Mouse (Mus musculus): Measurements from ENCODE around the gene Actn3. TPM values are rescaled to one million over a fixed set of nuclear protein-coding genes. Genes with fewer than 3 reads are reported as not detected.
A peak's percentile ranks its signal among the peaks of the same experiment; 100 is the strongest.

Actn3 gene
- polyA plus RNA-seq, 1 experiment from 2014 or later, result 3.5 TPM

DNA sequence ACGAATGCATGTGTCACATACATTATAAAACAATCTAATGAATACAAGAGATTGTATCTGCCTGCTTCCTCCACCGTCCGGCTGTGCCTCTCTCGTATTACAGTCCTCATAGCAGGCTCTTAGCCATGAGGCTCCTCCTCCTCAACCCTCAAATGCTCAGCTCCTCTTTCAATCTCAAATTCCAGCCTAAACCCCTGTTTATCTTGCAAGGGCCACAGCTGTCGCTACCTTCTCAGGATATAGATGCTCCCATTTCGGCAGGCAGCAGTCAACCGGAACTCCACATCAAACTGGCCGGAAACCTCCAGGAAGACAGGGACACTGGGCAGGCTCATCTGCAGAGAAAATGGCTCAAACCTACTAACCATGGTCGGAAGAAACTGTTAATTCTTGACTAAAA lies 21.3 kb upstream of the Actn3 start:
- no peaks in the 10 kb centered on the region for H3K4me1 ChIP-seq (ENCODE audit: control insufficient read depth, insufficient read depth, low read depth, low read length)
- no peak overlapping the region for H3K4me3 ChIP-seq (ENCODE audit: low read length)
- no peak for ATAC-seq
- no peak overlapping the region for H3K27ac ChIP-seq (ENCODE audit: low read depth, low read length)
- no peaks in the 10 kb centered on the region for H3K9me3 ChIP-seq (ENCODE audit: control insufficient read depth, low read length)
- no peak overlapping the region for H3K4me2 ChIP-seq (ENCODE audit: low read length)
- H3K36me3 ChIP-seq (ENCODE audit: control insufficient read depth, insufficient read depth, low read length), result peaks cover 14% of the 10 kb centered on the region
- WGBS, result 89% methylated on average over 9 of the region's 9 CpGs
- H3K27me3 ChIP-seq (replicated peaks; ENCODE audit: control insufficient read depth, insufficient read depth, low read length), result no peaks in the 10 kb centered on the region
- H3K9ac ChIP-seq (ENCODE audit: low read depth, low read length), result no peak overlapping the region

DNA sequence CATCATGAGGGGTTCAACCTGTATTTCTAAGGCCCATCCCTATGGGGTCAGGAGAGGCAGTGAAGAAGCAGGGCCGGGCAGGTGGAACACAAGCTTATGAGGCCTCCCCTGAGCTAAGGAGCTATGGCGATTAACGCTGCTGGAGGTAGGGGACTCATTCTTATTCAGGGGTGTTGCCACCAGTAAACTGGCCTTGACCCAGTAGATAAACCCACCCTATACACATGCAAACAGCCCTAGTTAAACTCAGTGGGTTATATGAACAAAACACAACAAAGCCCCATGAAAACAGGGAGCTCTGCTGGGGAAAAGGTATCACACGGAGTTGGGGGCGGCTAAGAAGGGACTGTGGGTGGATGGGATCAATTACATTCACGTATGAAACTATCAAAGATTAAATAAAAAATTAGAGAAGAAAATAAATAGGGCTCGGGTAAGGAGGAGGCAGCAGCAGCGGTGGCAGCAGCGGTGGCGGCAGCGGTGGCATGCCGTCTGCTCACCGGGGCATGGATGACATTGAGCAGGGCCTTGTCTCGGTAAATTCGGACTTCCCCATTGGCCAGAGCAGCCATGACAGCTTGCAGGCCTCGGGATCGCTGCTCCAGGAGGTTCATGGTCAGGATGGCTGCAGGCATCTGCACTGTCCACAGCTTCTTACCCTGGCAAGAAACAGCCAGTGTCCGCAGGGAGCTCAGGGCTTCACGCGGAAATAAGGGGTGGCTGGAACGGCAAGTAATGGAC lies 19.2 kb upstream of the Actn3 start:
- Histone ChIP-seq H3K4me2 (ENCODE audit: low read length) (no peak overlapping the region), H3K36me3 (ENCODE audit: control insufficient read depth, insufficient read depth, low read length) (peaks cover 12% of the 10 kb centered on the region), H3K27me3 (replicated peaks; ENCODE audit: control insufficient read depth, insufficient read depth, low read length) (no peaks in the 10 kb centered on the region), H3K9me3 (ENCODE audit: control insufficient read depth, low read length) (no peaks in the 10 kb centered on the region), H3K4me3 (ENCODE audit: low read length) (no peak overlapping the region), H3K4me1 (ENCODE audit: control insufficient read depth, insufficient read depth, low read depth, low read length) (no peaks in the 10 kb centered on the region), H3K27ac (ENCODE audit: low read depth, low read length) (no peak overlapping the region), H3K9ac (ENCODE audit: low read depth, low read length) (no peak overlapping the region)
- WGBS, result 56% methylated on average over 21 of the region's 21 CpGs
- ATAC-seq, result no peak

DNA sequence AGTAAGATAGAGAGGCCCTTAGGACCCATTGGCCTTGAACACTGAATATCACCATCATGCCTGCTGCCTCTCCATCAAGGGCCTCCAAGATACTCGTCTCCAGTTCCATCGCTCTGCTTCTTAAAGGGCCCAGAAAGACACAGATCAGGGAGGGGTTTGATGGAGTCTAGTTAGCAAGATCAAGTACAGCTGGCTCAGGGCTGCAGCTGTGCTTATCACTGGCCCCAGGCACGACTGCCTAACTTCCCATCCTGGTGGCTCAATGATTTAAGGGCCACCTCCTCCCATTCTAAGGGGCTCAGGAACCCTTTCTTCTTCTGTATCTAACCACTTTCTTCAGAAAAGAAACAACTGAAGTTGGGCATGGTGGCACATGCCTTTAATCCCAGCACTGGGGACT lies 14.1 kb upstream of the Actn3 start:
- Histone ChIP-seq H3K27ac (ENCODE audit: low read depth, low read length) (no peak overlapping the region), H3K4me2 (ENCODE audit: low read length) (no peak overlapping the region), H3K27me3 (replicated peaks; ENCODE audit: control insufficient read depth, insufficient read depth, low read length) (no peaks in the 10 kb centered on the region), H3K36me3 (ENCODE audit: control insufficient read depth, insufficient read depth, low read length) (peaks cover 11% of the 10 kb centered on the region), H3K9ac (ENCODE audit: low read depth, low read length) (no peak overlapping the region), H3K9me3 (ENCODE audit: control insufficient read depth, low read length) (no peaks in the 10 kb centered on the region), H3K4me1 (ENCODE audit: control insufficient read depth, insufficient read depth, low read depth, low read length) (no peaks in the 10 kb centered on the region), H3K4me3 (ENCODE audit: low read length) (no peak overlapping the region)
- no peak for ATAC-seq
- WGBS, result 84% methylated on average over 3 of the region's 3 CpGs

DNA sequence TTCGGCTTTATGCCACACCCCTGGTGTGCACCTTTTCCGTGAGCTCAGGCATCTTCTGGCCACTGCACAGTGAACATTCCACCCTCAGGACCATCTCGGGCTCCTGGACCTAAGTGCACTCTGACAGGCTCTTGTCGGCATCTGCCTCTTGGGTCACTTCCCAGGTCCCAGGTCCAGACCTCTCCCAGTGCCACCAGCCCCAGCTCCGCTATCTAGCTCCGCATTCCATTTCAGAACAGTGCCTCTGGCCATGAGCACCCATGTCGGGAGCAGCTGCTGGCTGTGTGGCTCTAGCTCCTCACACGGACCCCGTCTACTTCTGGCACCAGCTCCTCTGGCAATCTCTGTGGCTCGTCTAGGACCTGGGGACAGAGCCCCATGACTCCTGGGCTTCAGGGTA lies 12.1 kb upstream of the Actn3 start:
- Histone ChIP-seq H3K4me1 (ENCODE audit: control insufficient read depth, insufficient read depth, low read depth, low read length) (no peaks in the 10 kb centered on the region), H3K27ac (ENCODE audit: low read depth, low read length) (no peak overlapping the region), H3K4me2 (ENCODE audit: low read length) (no peak overlapping the region), H3K9ac (ENCODE audit: low read depth, low read length) (no peak overlapping the region), H3K27me3 (replicated peaks; ENCODE audit: control insufficient read depth, insufficient read depth, low read length) (no peaks in the 10 kb centered on the region), H3K36me3 (ENCODE audit: control insufficient read depth, insufficient read depth, low read length) (peaks cover 11% of the 10 kb centered on the region), H3K4me3 (ENCODE audit: low read length) (no peak overlapping the region), H3K9me3 (ENCODE audit: control insufficient read depth, low read length) (no peaks in the 10 kb centered on the region)
- 91% methylated on average over 10 of the region's 10 CpGs for WGBS
- no peak for ATAC-seq

DNA sequence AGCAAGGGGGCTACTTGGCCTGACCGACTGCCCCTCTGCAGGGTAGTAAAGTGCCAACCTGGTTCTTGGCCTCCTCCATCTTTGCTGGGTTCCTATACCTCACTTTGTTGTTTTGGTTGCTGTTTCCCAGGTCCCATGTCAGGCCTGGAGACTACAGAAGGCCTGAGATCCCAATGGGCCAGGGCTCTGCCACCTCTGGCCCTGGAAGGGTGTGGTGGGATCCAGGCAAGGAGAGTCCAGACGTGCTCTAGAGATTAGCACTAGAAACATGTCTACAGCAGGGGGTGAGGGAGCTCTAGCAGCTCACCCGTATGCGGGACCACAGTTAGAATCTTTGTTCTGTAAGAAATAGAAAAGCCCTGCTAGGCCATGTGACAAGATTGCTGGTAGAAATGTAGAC lies 6.3 kb upstream of the Actn3 start:
- H3K9ac ChIP-seq (ENCODE audit: low read depth, low read length), result no peak overlapping the region
- no peaks in the 10 kb centered on the region for H3K27me3 ChIP-seq (replicated peaks; ENCODE audit: control insufficient read depth, insufficient read depth, low read length)
- H3K36me3 ChIP-seq (ENCODE audit: control insufficient read depth, insufficient read depth, low read length), result no peaks in the 10 kb centered on the region
- ATAC-seq, result no peak
- no peak overlapping the region for H3K4me2 ChIP-seq (ENCODE audit: low read length)
- peaks cover 7% of the 10 kb centered on the region for H3K4me1 ChIP-seq (ENCODE audit: control insufficient read depth, insufficient read depth, low read depth, low read length)
- H3K4me3 ChIP-seq (ENCODE audit: low read length), result no peak overlapping the region
- WGBS, result 81% methylated on average over 4 of the region's 4 CpGs
- no peaks in the 10 kb centered on the region for H3K9me3 ChIP-seq (ENCODE audit: control insufficient read depth, low read length)
- H3K27ac ChIP-seq (ENCODE audit: low read depth, low read length), result no peak overlapping the region

DNA sequence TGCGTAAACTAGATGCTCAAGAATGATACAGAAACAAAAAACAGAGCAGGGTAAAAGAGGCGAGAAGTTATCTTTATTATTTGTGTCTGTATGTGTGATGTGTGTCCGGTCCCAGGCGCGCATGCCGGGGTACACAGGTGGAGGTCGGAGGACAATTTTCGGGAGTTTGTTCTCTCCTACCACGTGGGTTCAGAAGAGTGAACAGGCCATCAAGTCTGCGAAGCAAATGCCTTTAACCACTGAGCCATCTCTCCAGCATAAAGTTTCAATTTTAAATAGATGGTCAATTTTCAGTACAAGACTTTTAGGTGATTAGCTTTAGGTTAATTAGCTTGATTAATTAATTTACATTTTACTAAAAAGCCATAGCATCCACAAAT lies 1.6 kb upstream of the Actn3 start:
- peak overlapping the region; percentile 88 for H3K4me2 ChIP-seq (ENCODE audit: low read length)
- peaks cover 15% of the 10 kb centered on the region for H3K4me1 ChIP-seq (ENCODE audit: control insufficient read depth, insufficient read depth, low read depth, low read length)
- no peak for ATAC-seq
- no peaks in the 10 kb centered on the region for H3K9me3 ChIP-seq (ENCODE audit: control insufficient read depth, low read length)
- peak overlapping the region; percentile 96 for H3K4me3 ChIP-seq (ENCODE audit: low read length)
- no peaks in the 10 kb centered on the region for H3K36me3 ChIP-seq (ENCODE audit: control insufficient read depth, insufficient read depth, low read length)
- H3K27ac ChIP-seq (ENCODE audit: low read depth, low read length), result no peak overlapping the region
- H3K27me3 ChIP-seq (replicated peaks; ENCODE audit: control insufficient read depth, insufficient read depth, low read length), result no peaks in the 10 kb centered on the region; the same call in 1 of the 2 replicates
- peak overlapping the region; percentile 95 for H3K9ac ChIP-seq (ENCODE audit: low read depth, low read length)
- WGBS, result 65% methylated on average over 10 of the region's 10 CpGs

DNA sequence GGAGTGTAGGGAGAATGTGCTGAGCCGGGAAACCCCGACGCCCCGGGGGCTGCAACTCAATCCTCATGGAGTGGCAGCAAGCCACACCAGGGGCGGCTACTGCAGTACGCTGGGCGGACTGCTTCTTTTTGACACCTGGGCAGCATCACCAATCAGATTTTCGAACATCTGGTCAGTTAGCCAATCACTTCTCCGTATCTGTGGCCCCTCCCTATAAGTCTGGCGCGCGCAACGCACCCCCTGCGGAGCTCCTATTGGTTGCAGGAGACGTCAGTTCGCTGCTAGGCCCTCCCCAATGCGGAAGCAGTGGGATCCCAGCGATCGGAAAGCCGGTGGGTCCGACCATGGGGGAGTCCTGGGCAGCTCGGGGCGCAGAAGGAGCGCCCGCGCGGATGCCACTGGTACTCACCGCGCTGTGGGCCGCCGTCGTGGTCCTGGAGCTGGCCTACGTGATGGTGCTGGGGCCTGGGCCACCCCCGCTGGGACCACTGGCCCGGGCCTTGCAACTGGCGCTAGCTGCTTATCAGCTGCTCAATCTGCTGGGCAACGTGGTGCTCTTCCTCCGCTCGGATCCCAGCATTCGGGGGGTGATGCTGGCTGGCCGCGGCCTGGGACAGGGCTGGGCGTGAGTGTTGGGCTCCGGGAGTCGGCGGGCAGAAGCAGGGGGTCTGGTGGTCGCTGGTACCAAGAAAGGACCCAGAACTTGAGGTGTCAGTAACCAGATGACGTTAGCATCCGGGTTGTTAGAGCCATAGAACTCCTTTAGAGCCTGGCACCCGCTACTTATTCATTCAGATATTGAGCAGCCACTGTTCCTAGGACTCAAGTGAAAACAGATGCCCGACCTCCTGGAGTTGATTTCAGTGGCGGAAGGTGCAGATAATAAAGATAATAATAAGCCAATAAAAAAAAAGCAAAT lies 955 bp upstream of the Actn3 start, which contains the start of gene Zdhhc24:
Gene Zdhhc24 (plus strand): TSS at position 264 of the 919 bp plus-strand sequence.
- H3K27me3 ChIP-seq (replicated peaks; ENCODE audit: control insufficient read depth, insufficient read depth, low read length), result no peaks in the 10 kb centered on the region; the same call in 1 of the 2 replicates
- peaks cover 15% of the 10 kb centered on the region for H3K4me1 ChIP-seq (ENCODE audit: control insufficient read depth, insufficient read depth, low read depth, low read length)
- ATAC-seq, result peak; percentile 98
- H3K4me3 ChIP-seq (ENCODE audit: low read length), result peak within 1 kb of the TSS; percentile 96
- no peaks in the 10 kb centered on the region for H3K36me3 ChIP-seq (ENCODE audit: control insufficient read depth, insufficient read depth, low read length)
- peak within 1 kb of the TSS; percentile 88 for H3K4me2 ChIP-seq (ENCODE audit: low read length)
- 1% methylated on average over 47 of the region's 52 CpGs for WGBS
- H3K27ac ChIP-seq (ENCODE audit: low read depth, low read length), result peak within 1 kb of the TSS; percentile 77
- no peaks in the 10 kb centered on the region for H3K9me3 ChIP-seq (ENCODE audit: control insufficient read depth, low read length)
- H3K9ac ChIP-seq (ENCODE audit: low read depth, low read length), result peak within 1 kb of the TSS; percentile 95

DNA sequence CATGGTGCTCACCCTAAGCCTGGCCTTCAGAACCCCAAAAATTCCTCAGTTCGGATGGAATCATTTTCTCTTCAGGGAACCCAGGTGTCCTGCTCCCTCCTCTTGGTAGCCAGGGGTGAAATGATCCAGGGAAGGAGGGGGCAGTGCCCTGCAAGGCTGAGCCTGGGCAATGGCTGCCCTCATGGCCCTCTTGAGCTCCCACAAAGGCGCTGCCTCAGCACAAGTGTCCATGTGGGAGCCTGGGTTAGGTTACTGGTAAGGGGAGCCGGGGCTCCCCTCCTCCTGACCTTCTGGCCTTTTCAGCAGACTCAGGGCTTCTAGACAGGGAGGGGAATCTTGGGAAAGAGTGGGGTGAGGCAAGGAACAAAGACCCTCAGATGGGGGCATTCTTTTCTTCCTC lies 954 bp downstream of the Actn3 start:
- Histone ChIP-seq H3K4me1 (ENCODE audit: control insufficient read depth, insufficient read depth, low read depth, low read length) (peaks cover 15% of the 10 kb centered on the region), H3K4me3 (ENCODE audit: low read length) (no peak overlapping the region), H3K9me3 (ENCODE audit: control insufficient read depth, low read length) (no peaks in the 10 kb centered on the region), H3K27me3 (replicated peaks; ENCODE audit: control insufficient read depth, insufficient read depth, low read length) (no peaks in the 10 kb centered on the region; the same call in 1 of the 2 replicates), H3K27ac (ENCODE audit: low read depth, low read length) (no peak overlapping the region), H3K36me3 (ENCODE audit: control insufficient read depth, insufficient read depth, low read length) (no peaks in the 10 kb centered on the region), H3K9ac (ENCODE audit: low read depth, low read length) (no peak overlapping the region), H3K4me2 (ENCODE audit: low read length) (no peak overlapping the region)
- ATAC-seq, result no peak
- 61% methylated on average over 3 of the region's 3 CpGs for WGBS

DNA sequence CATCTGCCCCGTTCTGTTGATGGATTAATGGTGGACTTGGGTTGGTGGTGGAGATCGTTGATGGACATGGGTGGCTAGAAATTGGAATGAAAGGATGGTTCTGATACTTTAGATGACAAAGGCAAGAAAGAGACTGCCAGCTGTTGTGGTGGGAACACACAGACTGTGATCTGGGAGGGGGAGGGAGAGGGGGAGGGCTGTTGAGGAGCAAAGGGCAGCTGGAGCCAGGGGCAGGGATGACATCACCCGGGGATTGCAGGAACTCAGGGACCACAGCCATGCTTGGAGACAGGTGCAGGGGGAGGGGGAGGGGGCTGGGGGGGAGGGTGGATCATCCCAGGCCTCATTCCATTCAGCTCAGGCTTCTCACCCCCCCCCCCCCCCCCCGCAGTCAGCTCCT lies 1.5 kb downstream of the Actn3 start:
- WGBS, result 67% methylated on average over 3 of the region's 4 CpGs
- Histone ChIP-seq H3K36me3 (ENCODE audit: control insufficient read depth, insufficient read depth, low read length) (no peaks in the 10 kb centered on the region), H3K4me3 (ENCODE audit: low read length) (no peak overlapping the region), H3K4me1 (ENCODE audit: control insufficient read depth, insufficient read depth, low read depth, low read length) (peaks cover 15% of the 10 kb centered on the region), H3K27me3 (replicated peaks; ENCODE audit: control insufficient read depth, insufficient read depth, low read length) (no peaks in the 10 kb centered on the region; the same call in 1 of the 2 replicates), H3K4me2 (ENCODE audit: low read length) (no peak overlapping the region), H3K9me3 (ENCODE audit: control insufficient read depth, low read length) (no peaks in the 10 kb centered on the region), H3K9ac (ENCODE audit: low read depth, low read length) (no peak overlapping the region), H3K27ac (ENCODE audit: low read depth, low read length) (no peak overlapping the region)
- ATAC-seq, result no peak

Data from hindbrain, embryonic 16.5 days (tissue).